Mouse (Mus musculus) kidney, postnatal 14 days (tissue): Measurements from ENCODE around the gene Haghl.
"Not testable (repeated sequence)": the region's sequence is repeated elsewhere in the genome, so short reads cannot be mapped to it uniquely, and the experiment has no call there.

Source experiments
- DNase-seq: peaks from one replicate; pipeline ENCODE4 v3.0.0; 2022; ENCODE audit warnings: mixed read lengths

Haghl gene

GRCm38 (mm10) chr17:25817662-25818061 lies 32.2 kb upstream of the Haghl start:
- no peak for DNase-seq

- peak; percentile 90 for DNase-seq
These were observed 28.0 kb upstream of the Haghl start for GRCm38 (mm10) chr17:25813471-25813870.

- no peak for DNase-seq
These were observed 25.4 kb upstream of the Haghl start for GRCm38 (mm10) chr17:25810890-25811289.

GRCm38 (mm10) chr17:25809606-25810340 lies 24.3 kb upstream of the Haghl start:
- DNase-seq: no peak

GRCm38 (mm10) chr17:25808789-25809605 lies 23.5 kb upstream of the Haghl start, which contains the start of gene Fbxl16:
Fbxl16 (plus strand) TSS chr17:25809085.
- DNase-seq: peak; percentile 84

GRCm38 (mm10) chr17:25808028-25808427 lies 22.6 kb upstream of the Haghl start:
- DNase-seq: no peak

- not testable (repeated sequence) for DNase-seq
These were observed 22.0 kb upstream of the Haghl start for GRCm38 (mm10) chr17:25807452-25807851.

- DNase-seq: no peak
These were observed 21.0 kb upstream of the Haghl start for GRCm38 (mm10) chr17:25806507-25806906.

GRCm38 (mm10) chr17:25802825-25803517 lies 17.5 kb upstream of the Haghl start:
- no peak for DNase-seq

- DNase-seq: peak; percentile 81
These were observed 15.6 kb upstream of the Haghl start for GRCm38 (mm10) chr17:25801029-25801428.

GRCm38 (mm10) chr17:25796951-25797369 lies 11.5 kb upstream of the Haghl start, which contains the start of gene Metrn:
Metrn (minus strand) TSS chr17:25797136.
- peak; percentile 93 for DNase-seq

- peak; percentile 54 for DNase-seq
These were observed 10.8 kb upstream of the Haghl start for GRCm38 (mm10) chr17:25796211-25796771.

- DNase-seq: peak; percentile 80
These were observed 10.2 kb upstream of the Haghl start, which contains the start of gene AC134908.4 for GRCm38 (mm10) chr17:25795609-25796092. AC134908.4 (minus strand) TSS chr17:25795659.

GRCm38 (mm10) chr17:25794998-25795397 lies 9.5 kb upstream of the Haghl start:
- no peak for DNase-seq

- no peak for DNase-seq
These were observed 8.7 kb upstream of the Haghl start for GRCm38 (mm10) chr17:25794197-25794596.

- peak; percentile 92 for DNase-seq
These were observed 7.1 kb upstream of the Haghl start, which contains the start of gene Fam173a for GRCm38 (mm10) chr17:25792615-25793014. Fam173a (minus strand) TSS chr17:25792901.

- DNase-seq: peak; percentile 88
These were observed 6.5 kb upstream of the Haghl start for GRCm38 (mm10) chr17:25791843-25792527.

GRCm38 (mm10) chr17:25791320-25791842 lies 5.9 kb upstream of the Haghl start:
- DNase-seq: no peak

- no peak for DNase-seq
These were observed 1.5 kb upstream of the Haghl start for GRCm38 (mm10) chr17:25786781-25787504.

- no peak for DNase-seq
These were observed 807 bp upstream of the Haghl start, which contains the start of gene Ccdc78 for GRCm38 (mm10) chr17:25786280-25786679. Ccdc78 (plus strand) TSS chr17:25786580.
